Mouse (Mus musculus) stomach, postnatal 0 days (tissue): ENCODE measurements around the gene Smtnl1. TPM values are rescaled to one million over a fixed set of nuclear protein-coding genes. Genes with fewer than 3 reads are reported as not detected.
A peak's percentile ranks its signal among the peaks of the same experiment; 100 is the strongest.

Experiments
- ATAC-seq: fragments of 200-750 bp; cut with Nextera tagmentation; 2 replicates; pipeline ENCODE4 v1.8.0; 2017; ENCODE audit not compliant: low FRiP score, low TSS enrichment
- DNase-seq: peaks from one replicate; pipeline ENCODE4 v3.0.0-alpha.2; 2016; ENCODE audit warnings: low spot score
- H3K27ac ChIP-seq: fragments of 300-500 bp; sonication (generic); replicated peaks from 2 replicates; pipeline ENCODE4 v1.5.1; 2014; ENCODE audit warnings: mild to moderate bottlenecking, control low read depth
- H3K27me3 ChIP-seq: fragments of 300-500 bp; sonication (generic); 2 replicates; pipeline ENCODE4 v1.6.1; 2014; ENCODE audit warnings: low read length; ENCODE audit not compliant: control insufficient read depth, insufficient read depth
- H3K36me3 ChIP-seq: fragments of 300-500 bp; sonication (generic); 2 replicates; pipeline ENCODE4 v1.6.1; 2014; ENCODE audit warnings: low read length, mixed read lengths; ENCODE audit not compliant: control insufficient read depth, insufficient read depth
- H3K4me1 ChIP-seq: fragments of 300-500 bp; sonication (generic); replicated peaks from 2 replicates; pipeline ENCODE4 v1.6.1; 2014; ENCODE audit warnings: antibody characterized with exemption; ENCODE audit not compliant: control insufficient read depth, insufficient read depth
- H3K4me2 ChIP-seq: fragments of 300-500 bp; sonication (generic); replicated peaks from 2 replicates; pipeline ENCODE4 v1.6.1; 2014; ENCODE audit warnings: low read depth, mild to moderate bottlenecking, control low read depth, moderate library complexity
- H3K4me3 ChIP-seq: fragments of 300-500 bp; sonication (generic); 2 replicates; pipeline ENCODE4 v1.5.1; 2014; ENCODE audit warnings: low read depth, low read length, control low read depth
- H3K9ac ChIP-seq: fragments of 300-500 bp; sonication (generic); 2 replicates; pipeline ENCODE4 v1.6.1; 2014; ENCODE audit warnings: mild to moderate bottlenecking, low read length, control low read depth, mixed read lengths
- H3K9me3 ChIP-seq: fragments of 300-500 bp; sonication (generic); 2 replicates; pipeline ENCODE4 v1.6.1; 2016; ENCODE audit warnings: low read length; ENCODE audit not compliant: control insufficient read depth
- CTCF ChIP-seq: IDR thresholded peaks from 2 replicates; pipeline ENCODE4 v1.5.1; 2016; ENCODE audit warnings: antibody characterized with exemption, low read depth, mild to moderate bottlenecking, moderate library complexity
- EP300 ChIP-seq: optimal IDR thresholded peaks from 2 replicates; pipeline ENCODE3; 2016; ENCODE audit warnings: antibody characterized with exemption
- WGBS: fragments of 180-500 bp; shearing (Covaris S2); extraction: QIAGEN DNeasy Blood & Tissue Kit; methylation state at CpG from one replicate; pipeline ENCODE4 v1.1.7; 2014; 5-methylcytosine and 5-hydroxymethylcytosine counted together
- polyA plus RNA-seq: library from polyadenylated mRNA; unstranded; fragments of >200 nt; fragmentation: Nextera tagmentation; extraction: Ambion mirVana; gene quantifications from 2 replicates; pipeline ENCODE4 v1.2.1, GENCODE M21; 2015

The Smtnl1 gene
- polyA plus RNA-seq, 1 experiment from 2014 or later = not detected

DNA sequence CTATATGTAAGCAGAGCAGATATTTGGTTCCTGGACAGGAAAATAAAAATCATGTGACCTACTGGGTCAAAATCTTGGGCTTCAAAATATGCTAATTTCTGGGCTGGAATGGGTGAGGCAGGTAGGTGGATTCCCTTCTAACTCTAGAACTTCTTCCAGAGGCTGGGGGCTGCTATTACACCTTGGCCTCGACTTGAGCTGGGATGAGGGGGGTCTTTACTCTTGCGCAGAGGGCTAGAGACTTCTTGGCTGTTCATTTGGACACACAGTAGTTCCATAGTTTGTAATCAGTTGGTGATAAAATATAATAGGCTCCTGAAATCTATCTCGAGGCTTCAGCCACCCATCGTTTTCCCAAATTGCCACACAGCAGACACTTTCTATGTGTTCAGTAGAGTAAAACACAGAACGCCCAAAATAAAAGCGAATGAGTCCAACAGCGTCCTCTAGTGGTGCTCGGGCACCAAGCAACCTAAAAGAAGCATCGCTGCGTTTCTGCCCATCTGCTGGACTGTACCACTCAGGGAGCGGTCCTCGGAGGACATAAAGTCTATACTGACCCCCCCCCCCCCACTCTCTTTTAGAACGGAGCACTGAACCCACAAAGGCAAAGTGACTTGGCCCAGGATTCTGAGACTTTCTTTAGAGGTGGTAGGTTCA, 24.5 kb downstream of the Smtnl1 start:
- 13% methylated on average over 13 of the region's 13 CpGs for WGBS
- no peaks in the 10 kb centered on the region for H3K27me3 ChIP-seq
- DNase-seq (peak; percentile 76), ATAC-seq (peak; percentile 60)
- H3K4me2 ChIP-seq = peak overlapping the region; percentile 95
- peak overlapping the region; percentile 63; the same call in 1 of the 2 replicates for H3K9ac ChIP-seq
- H3K27ac ChIP-seq = peak overlapping the region; percentile 79
- TF ChIP-seq CTCF (peak; percentile 93), EP300 (no peak)
- no peaks in the 10 kb centered on the region for H3K9me3 ChIP-seq
- H3K4me3 ChIP-seq = peak overlapping the region; percentile 61
- H3K4me1 ChIP-seq = no peaks in the 10 kb centered on the region
- no peaks in the 10 kb centered on the region for H3K36me3 ChIP-seq

DNA sequence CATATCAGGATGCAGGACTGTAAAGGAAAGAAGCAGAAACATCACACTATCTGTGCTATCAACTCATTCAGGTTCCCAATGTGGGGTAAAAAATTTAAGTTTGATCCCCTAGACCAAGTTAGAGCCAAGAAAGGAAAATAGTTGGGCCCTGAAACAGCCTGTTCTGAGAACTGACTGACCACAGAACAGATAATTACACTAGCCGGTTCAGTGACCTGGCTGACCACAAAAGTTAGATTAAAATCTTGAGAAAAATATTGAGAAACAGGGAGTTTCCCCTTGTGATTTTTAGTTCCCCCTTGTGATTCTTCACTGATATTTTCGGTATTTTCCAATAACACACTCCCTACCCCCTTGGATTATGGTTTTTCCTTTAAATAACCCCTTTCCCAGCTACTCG, 28.6 kb downstream of the Smtnl1 start:
- H3K4me2 ChIP-seq = no peak overlapping the region
- no peaks in the 10 kb centered on the region for H3K27me3 ChIP-seq
- no peak overlapping the region for H3K4me3 ChIP-seq
- H3K36me3 ChIP-seq = no peaks in the 10 kb centered on the region
- TF ChIP-seq EP300 (no peak), CTCF (no peak)
- ATAC-seq (no peak), DNase-seq (no peak)
- H3K9me3 ChIP-seq = no peaks in the 10 kb centered on the region
- no peak overlapping the region for H3K9ac ChIP-seq
- no peak overlapping the region for H3K27ac ChIP-seq
- no peaks in the 10 kb centered on the region for H3K4me1 ChIP-seq
- WGBS = 82% methylated on average over 3 of the region's 3 CpGs

GRCm38 (mm10) chr2:84793154-84793553, 29.3 kb downstream of the Smtnl1 start:
- no peak for DNase-seq
- 83% methylated on average over 3 of the region's 3 CpGs for WGBS
- H3K36me3 ChIP-seq = no peaks in the 10 kb centered on the region
- ATAC-seq = no peak
- no peaks in the 10 kb centered on the region for H3K27me3 ChIP-seq
- no peak overlapping the region for H3K4me3 ChIP-seq
- H3K27ac ChIP-seq = no peak overlapping the region
- TF ChIP-seq CTCF = no peak
- TF ChIP-seq EP300 = no peak
- no peaks in the 10 kb centered on the region for H3K4me1 ChIP-seq
- no peak overlapping the region for H3K4me2 ChIP-seq
- no peaks in the 10 kb centered on the region for H3K9me3 ChIP-seq
- H3K9ac ChIP-seq = no peak overlapping the region

DNA sequence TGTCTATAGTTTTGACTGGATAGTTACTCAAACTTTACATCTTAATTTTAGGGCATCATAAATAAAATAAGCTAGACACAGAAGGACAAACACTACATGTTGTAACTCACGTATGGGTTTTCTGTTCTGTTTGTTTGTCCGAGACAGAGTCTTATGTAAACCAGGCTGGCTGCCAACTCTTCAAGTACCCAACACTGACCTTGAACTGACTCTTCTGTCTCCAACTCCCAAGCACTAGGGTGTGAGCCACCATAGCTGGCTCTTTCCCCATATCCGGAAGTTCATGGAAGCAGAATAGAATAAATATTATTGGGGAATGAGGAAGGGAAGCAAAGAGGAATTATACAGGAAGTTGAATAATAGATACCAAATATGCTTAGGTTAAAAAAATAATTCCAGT, 29.9 kb downstream of the Smtnl1 start:
- WGBS = 42% methylated on average over 3 of the region's 3 CpGs
- H3K4me1 ChIP-seq = no peaks in the 10 kb centered on the region

GRCm38 (mm10) chr2:84790418-84790817, 32.0 kb downstream of the Smtnl1 start:
- no peak for DNase-seq
- Histone ChIP-seq H3K36me3 (no peaks in the 10 kb centered on the region), H3K27ac (no peak overlapping the region), H3K4me3 (no peak overlapping the region), H3K4me1 (no peaks in the 10 kb centered on the region), H3K9ac (no peak overlapping the region), H3K9me3 (no peaks in the 10 kb centered on the region), H3K4me2 (no peak overlapping the region), H3K27me3 (no peaks in the 10 kb centered on the region)
- 54% methylated on average over 9 of the region's 9 CpGs for WGBS
- no peak for ATAC-seq
- TF ChIP-seq EP300 = no peak
- no peak for TF ChIP-seq CTCF

More for the DNA sequence above, 29.9 kb downstream of the Smtnl1 start:
- H3K4me2 ChIP-seq = no peak overlapping the region
- no peak overlapping the region for H3K9ac ChIP-seq
- no peak for ATAC-seq
- H3K27me3 ChIP-seq = no peaks in the 10 kb centered on the region
- TF ChIP-seq CTCF (no peak), EP300 (no peak)
- H3K4me3 ChIP-seq = no peak overlapping the region
- no peak for DNase-seq
- H3K27ac ChIP-seq = no peak overlapping the region
- H3K9me3 ChIP-seq = no peaks in the 10 kb centered on the region
- no peaks in the 10 kb centered on the region for H3K36me3 ChIP-seq

GRCm38 (mm10) chr2:84788316-84788715, 34.1 kb downstream of the Smtnl1 start:
- H3K27ac ChIP-seq = no peak overlapping the region
- ATAC-seq (no peak), DNase-seq (no peak)
- WGBS = 62% methylated on average over 3 of the region's 3 CpGs
- H3K4me2 ChIP-seq = no peak overlapping the region
- TF ChIP-seq CTCF (no peak), EP300 (no peak)
- H3K9ac ChIP-seq = no peak overlapping the region
- H3K27me3 ChIP-seq = no peaks in the 10 kb centered on the region
- H3K4me3 ChIP-seq = no peak overlapping the region
- H3K4me1 ChIP-seq = peaks cover 4% of the 10 kb centered on the region; the same call in 1 of the 2 replicates
- H3K9me3 ChIP-seq = no peaks in the 10 kb centered on the region
- H3K36me3 ChIP-seq = no peaks in the 10 kb centered on the region
